Mouse (Mus musculus) neural tube, postnatal 0 days (tissue): Measurements from ENCODE around the gene C1qa. TPM values are rescaled to one million over a fixed set of nuclear protein-coding genes. Genes with fewer than 3 reads are reported as not detected.

Source experiments
- polyA plus RNA-seq: library from polyadenylated mRNA; unstranded; fragments of >200 nt; fragmentation: Nextera tagmentation; extraction: Ambion mirVana; gene quantifications from 2 replicates; pipeline ENCODE4 v1.2.1, GENCODE M21; 2015

C1qa gene
- 73.7 and 74.2 TPM in 2 replicates for polyA plus RNA-seq

DNA sequence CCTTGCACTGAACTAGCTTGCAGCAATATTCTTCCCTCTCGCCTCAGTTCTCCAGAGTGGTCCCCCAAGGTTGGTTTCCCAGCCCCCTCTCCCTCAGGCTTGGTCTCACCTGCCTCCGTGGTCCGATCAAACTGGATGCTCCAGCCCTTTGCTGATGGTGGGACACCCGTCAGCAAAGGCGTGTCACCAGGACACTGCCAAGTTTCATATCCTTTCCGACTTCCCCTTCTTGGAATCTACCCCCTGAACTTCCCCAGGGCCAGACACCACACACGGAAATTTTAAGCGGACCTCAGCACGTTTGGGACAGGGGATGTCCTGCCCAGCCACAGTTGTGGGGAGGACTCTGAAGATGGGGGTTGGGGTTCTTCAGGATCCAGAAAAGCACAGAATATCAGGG lies at the start of gene C1qa:
Gene C1qa, minus strand, starts transcription at position 167 of the 400 bp plus-strand sequence.

DNA sequence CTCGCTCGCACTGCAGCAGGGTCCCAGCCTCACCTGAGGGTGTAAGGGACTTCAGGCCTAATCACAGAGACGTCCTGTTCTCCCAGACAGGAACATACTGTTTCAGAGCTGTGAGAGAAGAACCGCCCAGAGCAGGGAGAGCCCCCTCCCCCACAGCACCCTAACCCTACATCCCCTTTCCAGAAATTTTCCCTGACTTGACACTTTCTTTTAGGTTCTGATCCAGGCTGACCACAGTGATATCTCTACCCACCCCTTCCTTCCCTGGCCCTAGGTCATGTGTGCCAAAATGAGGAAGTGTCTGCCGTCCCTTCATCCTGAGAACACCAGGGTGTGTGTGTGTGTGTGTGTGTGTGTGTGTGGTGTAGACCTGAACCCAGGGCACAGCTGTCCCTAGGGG lies 5.8 kb downstream of the C1qa start, which contains the start of gene C1qc:
Gene C1qc, minus strand, starts transcription at position 255 of the 400 bp plus-strand sequence.

DNA sequence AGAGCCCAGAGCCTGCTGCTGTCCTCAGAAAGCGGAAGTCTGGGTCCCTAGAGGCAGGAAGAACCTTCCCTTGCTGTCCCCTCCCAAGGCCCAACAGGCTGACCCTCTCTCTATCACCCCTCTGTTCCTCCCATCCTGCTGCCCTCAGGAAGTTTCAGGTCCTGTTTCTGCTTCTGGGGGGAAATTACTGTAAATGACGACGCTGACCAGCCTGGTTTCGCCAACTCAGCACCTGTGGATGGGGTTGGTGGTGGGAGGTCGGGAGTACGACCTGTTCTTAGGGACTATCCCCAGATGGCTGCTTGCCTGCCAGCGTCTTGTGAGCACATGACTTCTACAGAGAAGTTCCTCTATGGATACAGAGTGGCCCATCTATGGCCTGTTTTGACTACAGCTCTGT lies 12.5 kb downstream of the C1qa start, which contains the start of gene C1qb:
Gene C1qb, minus strand, starts transcription at position 87 of the 400 bp plus-strand sequence.

Other genes starting within 250 kb of the C1qa start
- gene Ephb2, start 62.8 kb downstream of the C1qa start, polyA plus RNA-seq = 12.0 and 14.3 TPM in 2 replicates
- 102 and 117 TPM in 2 replicates for gene C1qb, start 12.6 kb downstream of the C1qa start, polyA plus RNA-seq
- gene C1qc, start 5.7 kb downstream of the C1qa start, polyA plus RNA-seq = 63.6 and 74.7 TPM in 2 replicates
- gene Epha8, start 58.0 kb upstream of the C1qa start, polyA plus RNA-seq = 10.2 and 12.7 TPM in 2 replicates
- 2.0 and 2.9 TPM in 2 replicates for gene Zbtb40, start 150.0 kb upstream of the C1qa start, polyA plus RNA-seq